Mouse (Mus musculus): ENCODE results near the gene Lrrc61. TPM values are rescaled to one million over a fixed set of nuclear protein-coding genes. Genes with fewer than 3 reads are reported as not detected.

The Lrrc61 gene
- polyA plus RNA-seq, 1 experiment = 54.4 TPM

DNA sequence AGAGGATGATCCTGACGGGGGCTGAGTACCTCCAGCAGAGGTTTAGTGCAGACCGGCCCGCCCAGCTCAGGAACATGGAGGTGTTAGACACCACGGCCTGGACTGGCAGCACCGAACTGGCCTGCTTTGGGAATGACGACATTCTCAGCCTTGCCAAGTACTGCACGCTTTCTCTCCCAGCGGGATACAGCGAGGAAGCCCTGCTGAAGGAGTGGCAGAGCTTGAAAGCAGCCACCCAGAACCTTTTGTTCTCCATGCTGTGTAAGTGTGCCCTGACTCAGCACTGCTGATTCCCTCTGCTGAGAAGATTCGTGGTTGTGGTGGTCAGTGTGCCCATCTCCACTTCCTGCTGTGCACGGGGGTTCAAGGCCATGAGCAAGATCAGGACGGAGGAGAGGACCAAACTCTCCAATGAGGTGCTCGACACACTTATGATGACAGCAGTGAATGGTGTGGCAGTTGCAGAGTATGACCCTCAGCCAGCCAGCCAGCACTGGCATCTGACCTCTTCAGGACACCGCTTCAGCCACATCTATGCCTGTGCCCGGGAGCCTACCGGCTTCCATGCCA is 24.6 kb upstream of the Lrrc61 start:
- Histone ChIP-seq H3K4me1 (ENCODE audit: control insufficient read depth, insufficient read depth, low read length) (no peaks in the 10 kb centered on the region; the same call in 1 of the 2 replicates), H3K27ac (ENCODE audit: control insufficient read depth, insufficient read depth, low read depth, low read length) (no peak overlapping the region), H3K27me3 (ENCODE audit: control insufficient read depth, insufficient read depth, low read length) (no peaks in the 10 kb centered on the region), H3K36me3 (ENCODE audit: control insufficient read depth, insufficient read depth, low read length) (no peaks in the 10 kb centered on the region), H3K4me3 (ENCODE audit: control insufficient read depth, low read depth, low read length) (no peak overlapping the region)
- TF ChIP-seq POLR2A (IDR thresholded peaks at IDR 0.05; ENCODE audit: control insufficient read depth, low read depth, low read length) (no peak), CTCF (IDR thresholded peaks at IDR 0.05; ENCODE audit: control insufficient read depth, insufficient read depth, insufficient replicate concordance, low read depth, low read length) (no peak)

DNA sequence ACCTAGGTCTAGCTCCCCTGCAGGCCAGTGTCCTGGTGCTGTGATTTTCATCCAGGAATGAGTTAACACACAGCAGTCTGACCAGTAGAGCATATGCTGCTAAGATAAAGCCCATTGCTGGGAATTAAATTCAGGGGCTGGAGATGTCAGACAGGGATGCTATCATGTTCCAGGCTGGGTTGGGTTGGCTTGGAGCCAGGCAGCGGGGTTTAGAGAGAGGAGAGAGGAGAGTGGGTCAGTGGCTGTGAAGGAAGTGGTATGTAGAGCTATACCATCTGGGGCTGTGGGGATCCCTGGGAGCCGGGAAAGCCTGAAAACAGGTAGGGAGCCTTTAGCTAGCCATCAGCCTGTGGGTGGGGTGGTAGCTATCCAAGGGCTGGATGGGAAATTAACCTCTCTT is 23.7 kb upstream of the Lrrc61 start:
- no peaks in the 10 kb centered on the region; the same call in 1 of the 2 replicates for H3K4me1 ChIP-seq (ENCODE audit: control insufficient read depth, insufficient read depth, low read length)
- H3K27ac ChIP-seq (ENCODE audit: control insufficient read depth, insufficient read depth, low read depth, low read length) = no peak overlapping the region

DNA sequence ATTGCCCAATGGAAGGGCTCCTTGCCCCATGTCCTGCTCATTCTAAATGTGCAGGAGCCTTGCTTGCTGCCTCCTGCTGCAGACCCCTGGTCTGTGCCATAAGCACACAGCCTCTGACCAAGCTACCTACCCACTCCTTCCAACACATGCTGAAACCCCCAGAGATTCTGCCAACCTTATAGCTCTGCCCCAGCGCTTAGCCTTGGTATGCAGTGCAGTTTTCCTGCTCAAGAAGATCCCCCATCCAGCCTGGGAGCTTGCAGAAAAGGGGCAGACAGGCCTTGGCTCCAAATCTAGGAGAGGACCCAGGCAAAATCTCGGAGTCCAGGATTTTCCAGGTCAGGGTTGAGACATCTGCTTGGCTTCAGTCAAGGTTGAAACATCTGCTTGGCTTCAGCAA is 21.1 kb upstream of the Lrrc61 start:
- Histone ChIP-seq H3K27me3 (ENCODE audit: control insufficient read depth, insufficient read depth, low read length) (no peaks in the 10 kb centered on the region), H3K36me3 (ENCODE audit: control insufficient read depth, insufficient read depth, low read length) (no peaks in the 10 kb centered on the region), H3K4me1 (ENCODE audit: control insufficient read depth, insufficient read depth, low read length) (peaks cover 15% of the 10 kb centered on the region), H3K4me3 (ENCODE audit: control insufficient read depth, low read depth, low read length) (no peak overlapping the region), H3K27ac (ENCODE audit: control insufficient read depth, insufficient read depth, low read depth, low read length) (no peak overlapping the region)
- TF ChIP-seq CTCF (IDR thresholded peaks at IDR 0.05; ENCODE audit: control insufficient read depth, insufficient read depth, insufficient replicate concordance, low read depth, low read length) (no peak), POLR2A (IDR thresholded peaks at IDR 0.05; ENCODE audit: control insufficient read depth, low read depth, low read length) (no peak)

More for the DNA sequence above, 23.7 kb upstream of the Lrrc61 start:
- H3K36me3 ChIP-seq (ENCODE audit: control insufficient read depth, insufficient read depth, low read length) = no peaks in the 10 kb centered on the region
- no peaks in the 10 kb centered on the region for H3K27me3 ChIP-seq (ENCODE audit: control insufficient read depth, insufficient read depth, low read length)
- no peak overlapping the region for H3K4me3 ChIP-seq (ENCODE audit: control insufficient read depth, low read depth, low read length)
- no peak for TF ChIP-seq POLR2A (IDR thresholded peaks at IDR 0.05; ENCODE audit: control insufficient read depth, low read depth, low read length)
- no peak for TF ChIP-seq CTCF (IDR thresholded peaks at IDR 0.05; ENCODE audit: control insufficient read depth, insufficient read depth, insufficient replicate concordance, low read depth, low read length)

DNA sequence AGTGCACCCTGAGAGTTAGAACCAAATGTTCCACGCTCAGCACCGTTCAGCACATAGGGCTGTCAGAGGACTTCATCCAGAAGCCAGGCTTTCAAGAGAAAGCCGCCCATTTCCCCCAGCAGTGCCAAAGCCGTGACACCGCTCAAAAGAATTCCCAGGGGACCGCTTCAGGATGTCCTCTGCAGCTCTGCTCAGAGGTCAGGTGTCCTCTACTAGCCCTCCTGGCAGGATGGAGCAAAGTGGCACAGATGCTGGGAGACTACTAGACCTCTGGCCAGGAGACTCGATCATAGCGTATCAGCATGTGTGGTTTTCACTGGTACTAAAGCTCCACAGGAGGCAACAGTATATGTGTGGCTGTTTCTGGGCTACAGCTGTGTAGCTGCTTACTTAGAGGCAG is 19.7 kb upstream of the Lrrc61 start:
- Histone ChIP-seq H3K27me3 (ENCODE audit: control insufficient read depth, insufficient read depth, low read length) (no peaks in the 10 kb centered on the region), H3K4me3 (ENCODE audit: control insufficient read depth, low read depth, low read length) (no peak overlapping the region), H3K36me3 (ENCODE audit: control insufficient read depth, insufficient read depth, low read length) (no peaks in the 10 kb centered on the region), H3K4me1 (ENCODE audit: control insufficient read depth, insufficient read depth, low read length) (peaks cover 17% of the 10 kb centered on the region), H3K27ac (ENCODE audit: control insufficient read depth, insufficient read depth, low read depth, low read length) (no peak overlapping the region)
- TF ChIP-seq POLR2A (IDR thresholded peaks at IDR 0.05; ENCODE audit: control insufficient read depth, low read depth, low read length) (no peak), CTCF (IDR thresholded peaks at IDR 0.05; ENCODE audit: control insufficient read depth, insufficient read depth, insufficient replicate concordance, low read depth, low read length) (no peak)

DNA sequence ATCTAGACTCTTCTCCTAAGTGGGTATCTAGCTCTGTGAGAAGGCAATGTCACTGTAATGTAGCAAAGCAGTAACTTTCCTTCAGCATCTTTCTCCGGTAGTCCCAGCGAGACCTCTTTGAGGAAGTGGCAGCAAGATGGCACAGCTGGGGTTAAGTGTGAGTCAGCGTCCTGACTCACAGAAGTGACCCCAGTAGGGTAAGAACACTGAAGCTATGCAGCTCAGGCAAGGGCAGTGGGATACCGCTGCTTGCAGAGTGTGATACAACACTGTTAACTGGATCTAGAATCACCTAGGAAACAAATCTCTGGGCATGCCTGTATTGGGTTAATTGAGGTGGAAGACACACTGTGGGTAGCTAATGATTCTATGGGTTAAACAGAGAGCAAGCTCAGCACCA is 18.5 kb upstream of the Lrrc61 start:
- H3K4me1 ChIP-seq (ENCODE audit: control insufficient read depth, insufficient read depth, low read length) = peaks cover 17% of the 10 kb centered on the region
- no peak overlapping the region for H3K27ac ChIP-seq (ENCODE audit: control insufficient read depth, insufficient read depth, low read depth, low read length)
- no peaks in the 10 kb centered on the region for H3K36me3 ChIP-seq (ENCODE audit: control insufficient read depth, insufficient read depth, low read length)
- no peak overlapping the region for H3K4me3 ChIP-seq (ENCODE audit: control insufficient read depth, low read depth, low read length)
- H3K27me3 ChIP-seq (ENCODE audit: control insufficient read depth, insufficient read depth, low read length) = no peaks in the 10 kb centered on the region
- TF ChIP-seq POLR2A (IDR thresholded peaks at IDR 0.05; ENCODE audit: control insufficient read depth, low read depth, low read length) = no peak
- no peak for TF ChIP-seq CTCF (IDR thresholded peaks at IDR 0.05; ENCODE audit: control insufficient read depth, insufficient read depth, insufficient replicate concordance, low read depth, low read length)

DNA sequence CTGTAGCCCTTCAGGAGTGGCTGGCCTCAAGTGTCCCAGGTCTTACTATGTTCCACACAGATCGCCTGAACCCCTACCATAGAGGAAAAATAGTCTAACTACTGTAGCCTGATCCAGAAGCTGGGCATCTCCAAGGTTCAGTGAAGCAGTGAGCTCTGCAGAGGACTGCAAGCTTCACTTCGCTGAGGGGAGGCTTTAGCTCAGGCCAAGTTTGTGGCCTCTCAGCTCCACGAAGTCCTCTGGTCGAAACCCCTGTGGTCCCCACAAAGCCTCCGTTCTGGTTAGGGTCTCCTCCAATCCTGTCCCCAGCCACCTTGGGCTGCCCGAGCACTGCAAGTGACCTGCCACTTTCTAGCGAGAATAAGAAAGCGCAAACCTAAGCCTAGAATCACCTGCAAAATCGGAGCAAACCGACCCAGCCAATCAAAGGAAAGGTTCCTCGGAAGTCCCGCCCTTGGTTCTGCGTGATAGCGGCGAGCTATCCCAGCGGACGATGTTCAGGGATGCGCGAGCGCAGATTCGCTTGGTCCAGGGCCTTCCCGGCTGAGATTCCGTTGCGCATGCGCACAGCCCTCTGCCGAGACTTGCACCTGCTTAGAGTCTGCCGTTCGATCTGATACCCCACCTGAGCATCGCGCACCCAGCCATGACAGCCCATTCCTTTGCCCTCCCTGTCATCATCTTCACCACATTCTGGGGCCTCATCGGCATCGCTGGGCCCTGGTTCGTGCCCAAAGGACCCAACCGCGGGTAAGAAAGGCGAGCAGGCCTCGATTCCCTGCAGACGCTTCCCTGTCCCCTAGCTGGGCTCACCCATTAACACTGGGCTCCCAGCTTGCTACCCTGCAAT is 17.3 kb upstream of the Lrrc61 start, which contains the start of gene Atp6v0e2:
Gene Atp6v0e2, plus strand, starts transcription at position 511 of the 850 bp plus-strand sequence.
- Histone ChIP-seq H3K36me3 (ENCODE audit: control insufficient read depth, insufficient read depth, low read length) (no peaks in the 10 kb centered on the region), H3K4me1 (ENCODE audit: control insufficient read depth, insufficient read depth, low read length) (peaks cover 17% of the 10 kb centered on the region), H3K4me3 (ENCODE audit: control insufficient read depth, low read depth, low read length) (peak within 1 kb of the TSS; percentile 97), H3K27ac (ENCODE audit: control insufficient read depth, insufficient read depth, low read depth, low read length) (peak within 1 kb of the TSS; percentile 90), H3K27me3 (ENCODE audit: control insufficient read depth, insufficient read depth, low read length) (no peaks in the 10 kb centered on the region)
- TF ChIP-seq POLR2A (IDR thresholded peaks at IDR 0.05; ENCODE audit: control insufficient read depth, low read depth, low read length) (peak; percentile 74), CTCF (IDR thresholded peaks at IDR 0.05; ENCODE audit: control insufficient read depth, insufficient read depth, insufficient replicate concordance, low read depth, low read length) (no peak)
